Comparison of ENCODE assay signal across 8 mouse cellular contexts in genomic region chr5:136566001-136566811, GRCm38 (mm10). TPM values are rescaled to one million over a fixed set of nuclear protein-coding genes. Genes with fewer than 3 reads are reported as not detected.
DNase-seq lines count a peak whose midpoint lies in the region; ATAC-seq lines count a peak whose summit lies in the region.

No protein-coding gene starts in this region.

- no peaks in the 10 kb centered on the region; the same call in 1 of the 2 replicates for H3K27me3 ChIP-seq in hindbrain, embryonic 16.5 days (replicated peaks; ENCODE audit: control insufficient read depth, insufficient read depth, low read length)

- peak overlapping the region; percentile 95 for H3K9ac ChIP-seq in hindbrain, embryonic 16.5 days (ENCODE audit: low read depth, low read length)

- H3K27ac ChIP-seq in hindbrain, embryonic 16.5 days (ENCODE audit: low read depth, low read length) = peak overlapping the region; percentile 96

- H3K4me2 ChIP-seq in hindbrain, embryonic 16.5 days (ENCODE audit: low read length) = peak overlapping the region; percentile 96

- peak; percentile 53 for ATAC-seq in hindbrain, embryonic 16.5 days
- peak; percentile 13; the same call in 1 of the 2 replicates for ATAC-seq in megakaryocyte, adult 5-6 weeks (ENCODE audit: poor library complexity, severe bottlenecking)

- intact Hi-C loops in left cerebral cortex, postnatal 14 days (cut with DNase I) = loop anchor here (5.0 kb wide), 2 partner anchors 79 to 284 kb away; no protein-coding TSS in a partner anchor

- DNase-seq in ZHBTc4 (ENCODE audit: low read depth, low spot score) = peak; percentile 62
- peak; percentile 64 to 70 for DNase-seq in cerebellum, postnatal 36 days
- DNase-seq in gastrocnemius, adult 8-10 months (ENCODE audit: low spot score in 2 of 2) = peak; percentile 31 to 52
- peak; percentile 15 to 47 for DNase-seq in left cerebral cortex, postnatal 14 days (ENCODE audit: low spot score in 2 of 2)
- peak; percentile 24 to 59 for DNase-seq in right cerebral cortex, adult 2 months (ENCODE audit: low spot score in 2 of 2)
- DNase-seq in urinary bladder, adult 18-20 months (ENCODE audit: low spot score in 2 of 2) = peak; percentile 37 to 63

- H3K4me1 ChIP-seq in hindbrain, embryonic 16.5 days (ENCODE audit: control insufficient read depth, insufficient read depth, low read depth, low read length) = peaks cover 29% of the 10 kb centered on the region

- H3K4me3 ChIP-seq in hindbrain, embryonic 16.5 days (ENCODE audit: low read length) = peak overlapping the region; percentile 96

- no peaks in the 10 kb centered on the region for H3K36me3 ChIP-seq in hindbrain, embryonic 16.5 days (ENCODE audit: control insufficient read depth, insufficient read depth, low read length)

- no peaks in the 10 kb centered on the region for H3K9me3 ChIP-seq in hindbrain, embryonic 16.5 days (ENCODE audit: control insufficient read depth, low read length)

- WGBS in hindbrain, embryonic 16.5 days = under 1% methylated on average over 46 of the region's 79 CpGs

RNA-seq across cellular contexts. Expression of gene Cux1, which starts 1.1 kb away (rescaled TPM):
- 10 to 100 TPM; 79.2 to 99.7 (median 92.2) TPM for total RNA-seq in gastrocnemius, adult 8-10 months (2022)
- 100 and 103 TPM in 2 replicates for polyA plus RNA-seq in hindbrain, embryonic 16.5 days (2015; fragmentation: Nextera tagmentation; extraction: Ambion mirVana)
- total RNA-seq in left cerebral cortex, postnatal 14 days (2021) = 100 to 1,000 TPM; 116 to 150 TPM
- 74.0 and 88.0 TPM in 2 replicates for total RNA-seq in megakaryocyte, adult 5-6 weeks (2015)
- 77.4 and 95.4 TPM in 2 replicates for total RNA-seq in megakaryocyte, adult 5-6 weeks (2017)

Comparison
In these comparisons a context has a peak if more than half of its experiments do, and no peak if none do; other contexts are left out.
1. Peak in every context shown above with its lines: DNase-seq, ATAC-seq, H3K4me3 ChIP-seq and H3K27ac ChIP-seq.